In genomic region chr11:87471699-87471997, GRCm38 (mm10) we compare ENCODE assay signal across 8 mouse cellular contexts.
DNase-seq lines count a peak whose midpoint lies in the region; ATAC-seq and TF ChIP-seq lines count a peak whose summit lies in the region.
"Not testable (repeated sequence)": the region's sequence is repeated elsewhere in the genome, so short reads cannot be mapped to it uniquely, and the experiment has no call there.

No protein-coding gene starts in this region.

- not testable (repeated sequence) for DNase-seq in embryonic facial prominence, embryonic 14.5 days (ENCODE audit: low spot score); limb, embryonic 14.5 days (ENCODE audit: low spot score)

- peak; percentile 31; the same call in 1 of the 2 replicates for ATAC-seq in embryonic facial prominence, embryonic 14.5 days (ENCODE audit: low read depth)
- peak; percentile 22; the same call in 1 of the 2 replicates for ATAC-seq in forebrain, embryonic 16.5 days
- ATAC-seq in hindbrain, embryonic 12.5 days (ENCODE audit: low FRiP score): peak; percentile 29; the same call in 1 of the 2 replicates
- peak; percentile 34 for ATAC-seq in intestine, embryonic 16.5 days
- peak; percentile 29 for ATAC-seq in limb, embryonic 14.5 days (ENCODE audit: low FRiP score, low read depth)
- peak; percentile 18; the same call in 1 of the 2 replicates for ATAC-seq in liver, embryonic 16.5 days (ENCODE audit: low read depth)
- ATAC-seq in midbrain, embryonic 13.5 days: peak; percentile 32; the same call in 1 of the 2 replicates
- peak; percentile 39; the same call in 1 of the 2 replicates for ATAC-seq in stomach, embryonic 14.5 days (ENCODE audit: insufficient number of reproducible peaks, insufficient read depth, low FRiP score, low read depth)

- H3K4me1 ChIP-seq in embryonic facial prominence, embryonic 14.5 days (ENCODE audit: control insufficient read depth, insufficient read depth, low read length); forebrain, embryonic 16.5 days (replicated peaks; ENCODE audit: control insufficient read depth, insufficient read depth, low read length); hindbrain, embryonic 12.5 days; intestine, embryonic 16.5 days (ENCODE audit: control insufficient read depth, insufficient read depth, low read length); limb, embryonic 14.5 days (ENCODE audit: control insufficient read depth, insufficient read depth, low read length); midbrain, embryonic 13.5 days (replicated peaks); stomach, embryonic 14.5 days (ENCODE audit: control insufficient read depth, insufficient read depth, low read length): not testable (repeated sequence)
- H3K4me1 ChIP-seq in liver, embryonic 16.5 days (ENCODE audit: control insufficient read depth, low read depth, low read length): peaks cover 11% of the 10 kb centered on the region

- H3K4me3 ChIP-seq in embryonic facial prominence, embryonic 14.5 days (ENCODE audit: low read depth, low read length); forebrain, embryonic 16.5 days (replicated peaks; ENCODE audit: low read length); hindbrain, embryonic 12.5 days; intestine, embryonic 16.5 days (ENCODE audit: low read length); limb, embryonic 14.5 days (replicated peaks; ENCODE audit: low read length); liver, embryonic 16.5 days (ENCODE audit: low read depth, low read length); midbrain, embryonic 13.5 days (replicated peaks); stomach, embryonic 14.5 days (ENCODE audit: low read depth, low read length): not testable (repeated sequence)

- WGBS in embryonic facial prominence, embryonic 14.5 days: 0% methylated on average over 1 of the region's 3 CpGs
- WGBS in forebrain, embryonic 16.5 days: 0% methylated on average over 1 of the region's 3 CpGs
- 0% methylated on average over 1 of the region's 3 CpGs for WGBS in hindbrain, embryonic 12.5 days
- WGBS in intestine, embryonic 16.5 days: 0% methylated on average over 1 of the region's 3 CpGs
- WGBS in limb, embryonic 14.5 days: 0% methylated on average over 1 of the region's 3 CpGs
- WGBS in liver, embryonic 16.5 days (ENCODE audit: insufficient replicate concordance): 0% methylated on average over 1 of the region's 3 CpGs
- 0% methylated on average over 2 of the region's 3 CpGs for WGBS in midbrain, embryonic 13.5 days
- 0% methylated on average over 1 of the region's 3 CpGs for WGBS in stomach, embryonic 14.5 days

- not testable (repeated sequence) for H3K36me3 ChIP-seq in embryonic facial prominence, embryonic 14.5 days (ENCODE audit: control insufficient read depth, insufficient read depth, low read length); forebrain, embryonic 16.5 days (ENCODE audit: control insufficient read depth, insufficient read depth); hindbrain, embryonic 12.5 days; intestine, embryonic 16.5 days (ENCODE audit: control insufficient read depth, insufficient read depth, low read length); limb, embryonic 14.5 days (ENCODE audit: control insufficient read depth, insufficient read depth, low read length); liver, embryonic 16.5 days (ENCODE audit: control insufficient read depth, insufficient read depth); midbrain, embryonic 13.5 days; stomach, embryonic 14.5 days (ENCODE audit: control insufficient read depth, insufficient read depth, low read length)

- not testable (repeated sequence) for TF ChIP-seq POLR2A in limb, embryonic 14.5 days (IDR thresholded peaks at IDR 0.05; ENCODE audit: borderline replicate concordance, extremely low read depth, insufficient read depth, insufficient read length)

- not testable (repeated sequence) for H3K9ac ChIP-seq in embryonic facial prominence, embryonic 14.5 days (ENCODE audit: low read depth, low read length); forebrain, embryonic 16.5 days (replicated peaks; ENCODE audit: low read depth, low read length); hindbrain, embryonic 12.5 days; intestine, embryonic 16.5 days (ENCODE audit: low read depth, low read length); limb, embryonic 14.5 days (ENCODE audit: low read depth, low read length, severe bottlenecking); liver, embryonic 16.5 days (ENCODE audit: low read depth, low read length); midbrain, embryonic 13.5 days (replicated peaks); stomach, embryonic 14.5 days (replicated peaks; ENCODE audit: low read depth, low read length)

- not testable (repeated sequence) for H3K27me3 ChIP-seq in embryonic facial prominence, embryonic 14.5 days (replicated peaks; ENCODE audit: control insufficient read depth, insufficient read depth, low read length); forebrain, embryonic 16.5 days (replicated peaks; ENCODE audit: control insufficient read depth, insufficient read depth, low read length); hindbrain, embryonic 12.5 days; intestine, embryonic 16.5 days (replicated peaks; ENCODE audit: control insufficient read depth, insufficient read depth, low read length); limb, embryonic 14.5 days (ENCODE audit: control insufficient read depth, insufficient read depth, low read length); liver, embryonic 16.5 days (ENCODE audit: control insufficient read depth, insufficient read depth, low read depth, low read length); midbrain, embryonic 13.5 days; stomach, embryonic 14.5 days (ENCODE audit: control insufficient read depth, insufficient read depth, low read length)

- not testable (repeated sequence) for H3K9me3 ChIP-seq in embryonic facial prominence, embryonic 14.5 days (ENCODE audit: control insufficient read depth, low read length); forebrain, embryonic 16.5 days (ENCODE audit: control insufficient read depth, low read length); hindbrain, embryonic 12.5 days (replicated peaks); intestine, embryonic 16.5 days (ENCODE audit: control insufficient read depth, low read length); limb, embryonic 14.5 days (ENCODE audit: control insufficient read depth, low read length); liver, embryonic 16.5 days (replicated peaks; ENCODE audit: control insufficient read depth, low read length); midbrain, embryonic 13.5 days; stomach, embryonic 14.5 days (ENCODE audit: control insufficient read depth, low read depth, low read length)

- not testable (repeated sequence) for H3K4me2 ChIP-seq in embryonic facial prominence, embryonic 14.5 days (ENCODE audit: low read depth, low read length); forebrain, embryonic 16.5 days (ENCODE audit: low read length); hindbrain, embryonic 12.5 days (replicated peaks); intestine, embryonic 16.5 days (ENCODE audit: low read depth, low read length); limb, embryonic 14.5 days (replicated peaks; ENCODE audit: low read depth, low read length, severe bottlenecking); liver, embryonic 16.5 days (ENCODE audit: low read depth, low read length); midbrain, embryonic 13.5 days (replicated peaks); stomach, embryonic 14.5 days (replicated peaks; ENCODE audit: low read depth, low read length)

- not testable (repeated sequence) for H3K27ac ChIP-seq in embryonic facial prominence, embryonic 14.5 days (replicated peaks; ENCODE audit: low read depth, low read length); forebrain, embryonic 16.5 days (ENCODE audit: low read length); hindbrain, embryonic 12.5 days; intestine, embryonic 16.5 days (ENCODE audit: low read length); limb, embryonic 14.5 days (replicated peaks; ENCODE audit: low read depth, low read length); liver, embryonic 16.5 days (ENCODE audit: low read length); midbrain, embryonic 13.5 days; stomach, embryonic 14.5 days (ENCODE audit: low read length)
